Mouse (Mus musculus) retina, adult 2 months (tissue): ENCODE measurements at regions not wholly inside any gene's neighbourhood (a gene's known extent, or its start where the extent isn't known, plus 50 kb on each side); places are given as distances from the start of the nearest gene placed in this dataset.

Source experiments
- DNase-seq: peaks from one replicate; pipeline ENCODE4 v3.0.0-alpha.2; 2012; ENCODE audit warnings: low read depth, low spot score

- DNase-seq, result no peak
These were observed 2631.2 kb upstream of the 5930422O12Rik start for GRCm38 (mm10) chr8:30797341-30797740.

GRCm38 (mm10) chr8:30817028-30817427, 2611.5 kb upstream of the 5930422O12Rik start:
- no peak for DNase-seq

- no peak for DNase-seq
These were observed 2605.5 kb upstream of the 5930422O12Rik start for GRCm38 (mm10) chr8:30822835-30823587.

GRCm38 (mm10) chr8:30823588-30823938, 2604.9 kb upstream of the 5930422O12Rik start:
- no peak for DNase-seq

GRCm38 (mm10) chr8:30826021-30826420, 2602.5 kb upstream of the 5930422O12Rik start:
- no peak for DNase-seq

- no peak for DNase-seq
These were observed 2590.5 kb upstream of the 5930422O12Rik start for GRCm38 (mm10) chr8:30838056-30838455.

GRCm38 (mm10) chr8:30840064-30840463, 2588.4 kb upstream of the 5930422O12Rik start:
- no peak for DNase-seq

GRCm38 (mm10) chr8:30863017-30863416, 2565.5 kb upstream of the 5930422O12Rik start:
- DNase-seq, result no peak

GRCm38 (mm10) chr8:30906044-30906695, 2522.3 kb upstream of the 5930422O12Rik start:
- no peak for DNase-seq

DNA sequence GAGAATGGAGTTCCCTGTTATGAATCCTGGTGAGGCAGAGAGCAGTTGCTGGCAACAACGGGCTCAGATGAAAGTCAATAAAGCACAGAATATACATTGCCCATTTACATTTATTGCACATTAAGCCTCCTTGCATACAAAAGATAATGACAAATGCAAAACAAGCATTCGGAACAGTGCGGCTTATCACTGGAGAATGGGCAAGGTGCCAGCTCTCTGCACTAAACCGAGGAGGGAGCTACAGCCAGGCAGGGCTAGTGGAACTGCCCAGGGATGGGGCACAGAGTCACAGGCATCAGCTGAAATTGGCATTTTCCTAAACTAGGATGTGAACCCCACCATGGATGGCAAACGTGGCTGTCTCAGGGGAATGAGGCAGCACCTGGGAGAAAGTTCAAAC, 2514.8 kb upstream of the 5930422O12Rik start:
- no peak for DNase-seq

- no peak for DNase-seq
These were observed 2513.4 kb upstream of the 5930422O12Rik start for GRCm38 (mm10) chr8:30915127-30915526.

- DNase-seq, result no peak
These were observed 2512.8 kb upstream of the 5930422O12Rik start for GRCm38 (mm10) chr8:30915601-30916171.

- no peak for DNase-seq
These were observed 2512.2 kb upstream of the 5930422O12Rik start for GRCm38 (mm10) chr8:30916184-30916751.

DNA sequence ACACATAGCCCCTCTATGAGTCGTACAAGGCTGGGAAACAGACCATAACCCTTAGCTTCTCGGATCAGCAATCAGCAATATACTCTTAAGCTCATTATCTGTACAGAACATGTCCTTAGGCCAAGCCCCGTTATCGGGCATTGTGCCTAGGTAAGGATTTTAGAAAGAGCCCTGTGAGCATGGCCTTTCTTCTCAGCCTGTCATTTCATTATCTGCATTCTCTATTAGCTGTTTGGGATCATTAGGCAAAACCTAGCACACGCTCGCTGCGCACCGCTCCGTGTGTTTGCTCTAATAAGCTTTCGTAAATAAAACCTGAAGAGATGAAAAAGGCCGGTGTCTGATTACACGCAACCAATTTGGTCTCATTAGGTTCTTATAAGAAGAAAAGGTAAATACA, 2507.1 kb upstream of the 5930422O12Rik start:
- no peak for DNase-seq

DNA sequence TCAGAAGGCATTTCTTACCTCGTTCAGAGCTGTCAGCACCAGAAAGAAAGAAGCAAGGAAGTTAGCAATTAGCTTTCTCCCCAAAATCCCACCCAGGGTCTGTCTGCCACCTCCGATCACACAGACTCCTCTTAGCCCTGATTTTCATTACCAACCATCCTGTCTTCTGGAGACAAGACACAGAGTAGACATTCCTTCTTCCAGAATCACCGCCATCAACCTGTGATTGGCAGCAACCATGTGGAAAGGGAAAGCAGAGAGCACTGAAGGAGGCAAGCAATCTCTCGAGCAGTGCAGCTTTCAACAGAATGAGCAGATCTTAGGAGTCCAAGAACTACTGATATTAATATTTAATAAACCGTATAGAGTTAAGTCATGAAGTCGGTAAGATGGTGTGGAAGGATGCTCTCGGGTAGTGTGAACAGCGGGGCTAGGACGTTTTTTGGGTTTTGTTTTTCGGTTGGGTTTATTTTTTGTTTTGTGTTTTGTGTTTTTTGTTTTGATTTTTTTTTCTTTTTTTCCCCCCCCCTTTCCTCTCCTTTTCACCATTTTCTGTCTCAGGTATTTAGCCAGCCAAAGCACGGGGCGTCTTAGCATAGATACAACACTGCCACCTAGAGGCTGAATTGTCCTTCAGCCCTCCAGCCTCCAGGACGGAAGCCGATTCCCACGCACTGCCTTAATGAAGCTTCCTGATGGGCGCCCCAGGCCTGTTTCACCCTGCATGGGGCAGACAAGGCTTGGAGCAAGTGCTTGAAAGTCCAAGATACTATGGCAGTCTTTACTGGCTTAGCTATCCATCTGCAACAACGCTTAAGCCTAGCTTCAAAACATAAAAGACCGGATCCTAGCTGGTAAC, 2505.0 kb upstream of the 5930422O12Rik start:
- DNase-seq, result peak; percentile 28

DNA sequence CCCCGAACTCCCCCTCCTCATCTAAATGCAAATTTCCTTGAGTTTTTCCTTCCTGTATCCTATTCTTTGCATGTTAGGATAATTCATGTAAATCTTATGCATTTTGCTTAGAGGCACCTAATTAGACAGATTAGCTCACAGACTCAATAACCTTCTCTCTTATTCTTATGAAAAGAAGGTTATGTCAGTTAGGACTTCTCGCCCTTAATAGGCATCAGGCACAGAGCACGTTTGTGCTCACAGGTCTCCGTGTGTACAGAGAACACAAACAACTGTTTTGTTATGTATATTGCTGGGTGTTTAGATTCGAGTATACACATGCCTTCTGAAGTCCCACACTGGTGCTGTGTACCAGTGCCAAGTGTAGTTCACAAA, 2504.4 kb upstream of the 5930422O12Rik start:
- no peak for DNase-seq

GRCm38 (mm10) chr8:30924656-30925055, 2503.9 kb upstream of the 5930422O12Rik start:
- no peak for DNase-seq

GRCm38 (mm10) chr8:30937449-30938075, 2490.9 kb upstream of the 5930422O12Rik start:
- no peak for DNase-seq

GRCm38 (mm10) chr8:30940901-30941300, 2487.6 kb upstream of the 5930422O12Rik start:
- DNase-seq, result no peak

- no peak for DNase-seq
These were observed 2486.9 kb upstream of the 5930422O12Rik start for GRCm38 (mm10) chr8:30941511-30942175.
